Mouse (Mus musculus): ENCODE data around the gene Rnf34. TPM values are rescaled to one million over a fixed set of nuclear protein-coding genes. Genes with fewer than 3 reads are reported as not detected.

The Rnf34 gene
- polyA plus RNA-seq, 1 experiment, result 13.8 TPM

DNA sequence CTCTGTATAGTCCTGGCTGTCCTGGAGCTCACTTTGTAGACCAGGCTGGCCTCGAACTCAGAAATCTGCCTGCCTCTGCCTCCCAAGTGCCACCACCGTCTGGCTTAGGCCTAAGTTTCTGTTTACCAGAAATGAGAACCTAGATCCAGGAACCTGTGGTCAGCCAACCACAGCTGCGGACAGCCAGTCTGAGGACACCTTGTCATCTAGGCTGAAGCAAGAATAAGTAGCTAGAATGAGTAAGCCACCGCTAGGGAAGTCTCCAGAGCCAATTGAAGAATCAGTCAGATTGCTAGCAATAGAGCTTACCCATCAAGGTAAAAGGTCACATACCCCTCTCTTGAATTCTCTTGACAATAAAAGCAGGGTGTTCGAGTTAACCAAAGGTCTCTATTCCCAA is 6.0 kb upstream of the Rnf34 start:
- TF ChIP-seq GATA1 (IDR thresholded peaks at IDR 0.05; ENCODE audit: low read length), result no peak

DNA sequence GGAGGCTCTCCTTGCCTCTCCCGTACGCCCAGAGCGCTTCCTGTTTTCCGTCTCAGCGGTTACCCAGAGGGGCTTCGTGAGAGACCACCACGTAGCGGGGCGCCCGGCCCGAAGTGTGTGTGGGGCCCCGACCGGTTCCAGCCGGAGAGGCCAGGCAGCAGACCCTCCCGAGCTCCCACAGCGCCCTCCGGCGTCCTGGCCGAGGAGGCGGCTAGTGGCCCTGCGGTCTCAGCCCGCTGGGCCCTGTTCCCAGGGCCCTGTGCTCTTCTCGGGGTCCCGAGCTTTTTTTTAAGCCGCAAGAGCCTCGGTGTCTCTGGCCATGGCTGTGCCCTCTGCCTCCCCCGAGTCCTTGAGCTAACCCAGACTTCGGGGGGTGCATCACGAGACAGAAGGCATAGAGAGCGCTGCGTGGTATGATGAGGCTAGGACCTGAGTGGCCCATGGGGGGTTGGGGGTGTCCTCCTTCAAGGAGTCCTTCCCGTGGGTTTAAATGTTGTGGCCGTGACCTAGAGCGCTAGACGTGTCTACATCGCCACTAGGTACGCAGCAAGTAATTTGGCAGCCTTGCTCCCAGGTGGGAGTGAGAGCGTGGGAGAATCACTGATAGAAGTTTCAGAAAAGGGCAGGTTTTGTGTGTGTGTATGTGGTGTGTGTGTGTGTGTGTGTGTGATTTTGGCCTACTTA is 613 bp downstream of the Rnf34 start:
- no peak for TF ChIP-seq GATA1 (IDR thresholded peaks at IDR 0.05; ENCODE audit: low read length)

DNA sequence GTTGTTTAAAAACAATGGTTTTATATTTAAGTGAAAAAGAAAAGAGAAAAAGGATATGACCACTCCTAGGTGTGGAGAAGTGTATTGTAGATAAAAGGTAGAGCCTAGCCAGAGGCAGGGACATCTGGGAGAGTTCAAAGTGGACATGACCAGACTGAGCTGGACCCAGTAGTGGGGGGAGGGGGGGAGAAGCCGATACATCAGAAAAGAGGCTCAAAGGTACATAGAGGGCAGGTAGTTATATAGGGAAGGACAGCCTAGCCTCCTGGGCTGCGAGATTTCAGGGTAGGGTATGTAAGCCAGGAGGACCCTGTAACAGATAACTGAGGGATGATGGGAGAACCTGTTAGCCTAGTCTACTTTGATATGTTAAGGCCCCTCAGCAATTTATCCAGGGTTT is 2.8 kb downstream of the Rnf34 start:
- no peak for TF ChIP-seq GATA1 (IDR thresholded peaks at IDR 0.05; ENCODE audit: low read length)

DNA sequence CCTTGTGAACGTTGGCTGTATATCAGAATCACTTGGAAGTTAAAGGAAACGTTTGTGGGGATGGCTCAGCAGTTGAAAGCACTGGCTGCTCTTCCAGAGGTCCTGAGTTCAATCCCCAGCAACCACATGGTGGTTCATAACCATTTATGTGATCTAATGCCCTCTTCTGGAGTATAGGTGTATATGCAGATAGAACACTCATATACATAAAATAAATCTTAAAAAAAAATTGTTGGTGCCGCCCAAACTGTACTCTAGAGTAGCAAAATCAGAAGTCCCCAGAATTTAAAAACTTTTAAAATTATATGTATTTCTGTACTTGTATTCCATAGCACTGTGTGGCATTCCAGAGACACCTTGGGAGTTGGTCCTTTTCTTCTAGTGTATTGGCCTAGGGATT is 6.0 kb downstream of the Rnf34 start:
- TF ChIP-seq GATA1 (IDR thresholded peaks at IDR 0.05; ENCODE audit: low read length), result no peak

DNA sequence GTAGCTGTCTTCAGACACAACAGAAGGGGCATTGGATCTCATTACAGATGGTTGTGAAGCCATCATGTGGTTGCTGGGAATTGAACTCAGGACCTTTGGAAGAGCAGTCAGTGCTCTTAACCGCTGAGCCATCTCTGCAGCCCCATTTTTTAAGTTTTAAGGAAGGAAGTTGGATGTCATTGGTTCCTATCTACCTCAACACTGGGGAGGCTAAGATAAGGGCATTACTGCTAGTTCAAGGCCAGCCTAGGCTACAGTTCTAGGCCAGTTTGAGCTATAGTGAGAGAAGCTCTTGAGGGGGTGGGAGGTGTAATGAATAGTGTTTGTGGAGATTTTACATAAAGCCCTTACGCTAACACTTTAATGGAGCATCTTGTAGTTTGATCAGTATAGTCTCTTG is 13.2 kb downstream of the Rnf34 start:
- no peak for TF ChIP-seq GATA1 (IDR thresholded peaks at IDR 0.05; ENCODE audit: low read length)

DNA sequence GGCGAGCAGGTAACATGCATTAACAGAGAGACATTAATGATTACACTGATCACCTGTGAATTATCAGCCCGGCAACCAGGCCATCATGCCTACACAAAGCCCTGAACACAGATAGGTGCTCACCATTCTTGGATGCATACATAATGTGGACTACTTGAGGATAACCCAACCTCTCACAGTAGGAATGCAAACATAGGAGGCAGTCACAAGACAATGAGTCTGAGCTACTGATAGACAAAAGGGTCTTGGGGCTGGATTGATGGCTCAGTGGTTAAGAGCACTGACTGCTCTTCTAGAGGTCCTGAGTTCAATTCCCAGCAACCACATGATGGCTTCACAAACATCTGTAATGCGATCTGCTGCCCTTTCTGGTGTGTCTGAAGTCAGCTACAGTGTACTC is 22.8 kb downstream of the Rnf34 start:
- no peak for TF ChIP-seq GATA1 (IDR thresholded peaks at IDR 0.05; ENCODE audit: low read length)

DNA sequence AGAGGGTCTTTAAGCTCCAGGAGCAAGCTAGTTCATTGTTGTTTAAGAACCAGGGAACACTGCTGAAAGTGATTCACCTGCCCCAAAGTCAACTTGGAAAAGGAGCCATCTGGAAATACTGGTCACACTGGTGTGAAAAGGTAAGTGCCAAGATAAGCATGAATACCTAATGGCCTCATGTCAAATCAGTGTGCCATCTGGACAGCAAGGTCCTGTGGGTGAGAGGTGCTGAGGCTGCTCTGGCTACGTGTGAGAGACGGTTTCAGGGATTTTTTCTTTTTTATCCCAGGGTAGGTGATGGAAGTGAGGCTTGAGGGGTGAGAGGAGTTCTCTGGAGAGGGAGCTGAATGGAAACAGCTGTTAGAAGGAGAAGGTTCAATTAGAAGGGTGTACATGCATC is 23.7 kb downstream of the Rnf34 start:
- no peak for TF ChIP-seq GATA1 (IDR thresholded peaks at IDR 0.05; ENCODE audit: low read length)

DNA sequence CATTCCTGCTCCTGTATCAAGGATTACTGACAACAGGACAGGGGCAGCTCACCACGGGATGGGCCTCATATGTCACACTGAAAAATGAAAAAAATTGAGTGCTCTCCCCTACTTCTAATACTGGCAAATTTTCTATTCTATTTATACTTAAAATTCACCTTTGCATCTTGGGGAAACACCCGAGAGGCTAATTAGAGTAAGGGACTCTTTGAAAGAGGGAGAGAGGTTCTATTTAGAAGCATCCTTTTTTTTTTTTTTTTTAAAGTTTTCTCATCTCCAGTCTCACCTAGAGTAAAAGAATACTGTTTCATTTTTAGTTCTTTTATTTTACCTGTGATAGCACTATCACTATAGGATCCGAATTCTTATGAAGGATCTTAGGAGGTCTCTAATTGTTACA is 24.5 kb downstream of the Rnf34 start:
- no peak for TF ChIP-seq GATA1 (IDR thresholded peaks at IDR 0.05; ENCODE audit: low read length)

DNA sequence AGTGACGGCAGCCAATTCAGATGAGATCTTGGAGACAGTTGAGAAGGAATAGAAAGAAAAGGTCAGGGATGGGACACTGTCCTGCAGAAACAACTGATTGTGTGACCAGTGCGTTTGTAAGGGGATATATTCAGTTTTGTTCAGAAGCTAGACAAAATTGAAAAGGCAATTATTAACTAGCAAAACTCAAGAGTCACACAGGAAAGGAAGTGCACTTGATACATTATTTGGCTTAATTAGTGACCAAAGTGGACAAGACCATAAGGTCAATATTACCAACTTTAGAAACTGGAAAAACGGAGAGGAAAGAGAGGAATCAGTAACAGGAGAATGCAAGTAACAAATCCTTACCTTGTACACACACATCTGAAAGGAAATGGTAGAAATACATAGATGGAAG is 26.8 kb downstream of the Rnf34 start:
- TF ChIP-seq GATA1 (IDR thresholded peaks at IDR 0.05; ENCODE audit: low read length), result no peak

DNA sequence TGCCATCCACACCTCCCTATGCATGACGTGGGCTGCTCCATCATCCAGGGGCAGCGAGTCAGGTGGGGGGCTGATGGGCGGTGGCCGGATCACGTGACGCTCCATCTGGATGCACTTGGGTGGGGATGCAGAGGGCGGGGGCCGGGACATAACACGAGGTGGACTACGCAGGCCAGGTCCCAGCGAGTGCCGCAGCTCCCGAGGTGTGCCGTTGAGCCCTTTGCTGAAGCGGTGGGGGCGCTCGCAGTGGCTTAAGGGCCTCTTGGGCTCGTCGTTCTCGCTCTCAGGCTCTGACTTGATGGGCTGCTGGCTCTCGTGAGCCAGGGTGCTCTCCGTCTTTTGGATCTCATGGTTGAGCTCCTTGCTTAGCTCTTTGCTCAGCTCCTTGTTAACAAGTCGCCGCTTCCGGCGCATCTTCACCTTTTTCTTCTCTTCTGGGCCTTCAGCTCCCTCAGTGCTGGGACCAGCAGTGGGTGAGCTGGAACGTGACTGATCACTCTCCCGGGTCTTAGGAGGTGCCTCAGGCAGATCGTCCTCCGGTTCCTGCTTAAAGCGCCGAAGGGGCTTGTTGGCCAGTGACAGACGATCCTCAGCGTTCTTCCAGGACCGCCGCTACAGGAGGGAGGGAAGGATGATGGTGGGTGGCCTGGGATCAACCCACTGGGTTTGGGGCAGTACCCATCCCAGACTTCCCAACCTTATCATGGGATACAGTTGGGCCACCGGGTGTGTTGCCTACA is 30.6 kb downstream of the Rnf34 start:
- no peak for TF ChIP-seq GATA1 (IDR thresholded peaks at IDR 0.05; ENCODE audit: low read length)

DNA sequence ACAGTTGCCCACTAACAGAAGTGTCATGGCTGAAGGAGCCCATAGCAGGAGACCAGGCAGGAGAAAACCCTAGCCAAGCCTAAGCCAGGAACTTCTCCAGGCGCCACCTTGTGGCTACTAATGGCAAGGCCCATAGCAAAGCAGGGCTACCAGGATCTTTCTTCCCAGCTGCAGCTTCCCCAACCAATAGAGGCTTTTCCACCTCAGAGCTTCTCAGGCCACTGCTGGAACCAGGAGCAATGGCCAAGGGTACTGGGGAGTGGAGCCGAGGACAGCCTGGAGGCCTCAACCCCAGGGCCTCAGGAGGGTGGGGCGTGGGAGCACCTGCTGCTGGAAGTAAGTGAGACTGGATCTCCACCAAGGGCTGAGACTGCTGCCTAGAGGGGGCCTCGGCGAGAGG is 31.5 kb downstream of the Rnf34 start:
- no peak for TF ChIP-seq GATA1 (IDR thresholded peaks at IDR 0.05; ENCODE audit: low read length)

DNA sequence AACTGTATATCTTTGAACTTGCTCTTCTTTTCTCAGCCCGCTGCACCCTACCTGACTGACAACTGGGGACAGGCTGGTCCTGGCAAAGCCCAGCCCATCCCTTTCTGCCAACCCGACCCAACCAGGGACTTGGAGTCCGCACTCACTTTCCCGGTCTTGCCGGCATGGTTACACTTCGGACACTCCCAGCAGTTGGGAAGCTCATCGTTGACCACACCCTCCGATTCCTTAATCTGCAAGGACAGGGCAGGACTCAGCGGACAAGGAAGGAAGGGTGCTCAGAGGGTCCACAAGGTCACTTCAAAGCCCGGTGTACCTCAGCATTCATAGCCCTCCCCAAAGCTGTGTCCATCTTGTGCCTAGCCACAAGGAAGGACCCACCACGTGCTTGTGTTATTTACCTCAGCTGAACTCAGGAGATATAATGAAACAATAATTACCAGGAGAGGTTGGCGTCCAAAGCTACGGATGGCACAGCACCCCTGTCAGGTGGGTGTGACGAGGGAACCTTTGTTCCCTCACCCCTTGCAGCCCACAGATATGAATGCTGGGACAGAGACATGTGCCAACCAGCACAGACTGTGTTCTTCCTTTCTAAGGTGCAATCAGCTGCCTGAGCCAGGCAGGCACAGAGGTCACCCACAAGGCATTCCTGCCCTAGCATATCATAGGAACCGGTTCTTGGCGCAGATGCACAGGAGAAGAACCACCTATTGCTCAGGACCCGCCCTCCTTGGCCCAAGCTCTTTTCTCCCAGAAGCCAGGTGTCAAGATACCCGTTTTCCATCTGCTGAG is 32.6 kb downstream of the Rnf34 start:
- TF ChIP-seq GATA1 (IDR thresholded peaks at IDR 0.05; ENCODE audit: low read length), result no peak

DNA sequence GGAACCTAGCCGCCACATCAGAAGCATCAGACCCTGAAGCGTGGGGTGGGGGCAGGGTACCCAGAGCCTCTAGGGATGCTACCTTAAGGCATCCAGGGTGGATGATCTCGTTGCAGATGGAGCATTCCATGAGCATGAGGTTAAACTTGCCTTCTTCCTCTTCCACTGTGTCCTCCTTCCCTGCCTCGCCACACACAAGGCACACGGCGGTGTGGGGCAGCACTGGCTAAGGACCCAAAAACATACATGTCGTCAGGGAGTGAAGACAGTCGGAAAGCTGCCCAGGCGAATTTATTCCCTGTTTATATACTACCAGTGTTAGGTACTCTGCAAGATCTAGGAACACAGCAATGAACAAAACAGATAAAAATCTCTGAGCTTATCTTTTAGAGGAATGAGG is 33.4 kb downstream of the Rnf34 start:
- TF ChIP-seq GATA1 (IDR thresholded peaks at IDR 0.05; ENCODE audit: low read length), result no peak

DNA sequence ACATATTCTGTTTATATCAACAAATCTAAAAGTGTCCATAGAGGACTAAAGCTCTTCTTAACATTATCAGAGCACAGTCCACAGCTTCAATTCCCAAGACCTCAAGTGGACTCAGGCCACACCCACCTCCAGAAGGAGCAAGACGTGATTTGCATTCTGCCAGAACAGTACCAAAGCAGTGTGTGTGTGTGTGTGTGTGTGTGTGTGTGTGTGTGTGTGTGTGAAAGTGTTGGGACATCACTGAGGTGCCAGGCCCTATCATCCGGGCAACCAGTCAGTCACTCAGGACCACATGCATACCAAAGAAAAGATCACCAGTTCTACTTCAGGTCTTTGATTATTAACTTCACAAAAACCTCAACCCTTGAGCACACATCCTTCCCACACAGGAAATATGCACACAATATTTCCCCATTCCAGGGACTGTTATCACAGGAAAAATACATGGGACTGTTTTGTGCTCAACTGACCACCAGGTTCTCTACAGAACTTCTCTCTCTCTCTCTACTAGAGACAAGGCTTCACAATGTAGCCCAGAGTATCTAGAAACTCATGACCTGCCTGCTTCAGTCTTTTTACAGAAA is 33.9 kb downstream of the Rnf34 start:
- TF ChIP-seq GATA1 (IDR thresholded peaks at IDR 0.05; ENCODE audit: low read length), result no peak

DNA sequence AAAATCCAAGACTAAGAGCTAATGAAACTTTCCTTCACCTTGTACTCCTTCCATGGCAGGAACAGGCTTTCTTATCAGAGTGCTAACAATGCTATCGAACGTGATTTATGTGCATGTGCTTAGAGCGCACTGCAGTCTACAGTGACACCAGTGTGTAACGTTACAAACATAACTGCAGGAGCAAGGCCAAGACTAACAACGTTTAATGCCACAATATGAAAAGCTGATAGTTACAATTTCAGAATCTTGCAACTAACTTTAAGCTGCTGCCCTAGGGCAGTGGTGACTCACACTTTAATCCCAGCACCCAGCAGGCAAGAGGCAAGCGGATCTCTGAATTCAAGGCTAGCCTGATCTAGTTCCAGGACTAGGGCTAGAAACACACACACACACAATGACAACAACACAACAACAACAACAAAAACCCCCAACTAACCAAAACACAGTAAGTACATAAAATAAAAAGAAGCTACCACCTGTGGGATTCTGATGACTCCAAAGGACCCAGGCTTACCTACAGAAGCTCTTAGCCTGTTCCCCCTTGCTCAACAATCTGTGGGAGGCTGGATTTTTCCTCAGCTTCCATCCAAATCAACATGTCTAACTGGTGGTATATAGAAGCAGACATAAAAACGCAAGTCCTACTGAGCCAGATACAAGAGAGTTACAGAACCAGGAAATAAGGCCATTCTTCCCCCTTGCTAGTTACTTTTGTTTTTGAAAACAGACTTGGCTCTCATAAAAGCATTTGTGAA is 34.9 kb downstream of the Rnf34 start:
- no peak for TF ChIP-seq GATA1 (IDR thresholded peaks at IDR 0.05; ENCODE audit: low read length)
